Mouse (Mus musculus) hindbrain, embryonic 13.5 days (tissue): ENCODE data around the gene Nkx2-5. TPM values are rescaled to one million over a fixed set of nuclear protein-coding genes. Genes with fewer than 3 reads are reported as not detected.

Experiments
- ATAC-seq: fragments of 200-750 bp; cut with Nextera tagmentation; 2 replicates; pipeline ENCODE4 v1.8.0; 2017; ENCODE audit warnings: moderate TSS enrichment; ENCODE audit not compliant: low FRiP score
- H3K27ac ChIP-seq: fragments of 300-500 bp; sonication (generic); 2 replicates; pipeline ENCODE4 v1.5.1; 2015; ENCODE audit warnings: inconsistent platforms, mild to moderate bottlenecking, moderate library complexity
- H3K27me3 ChIP-seq: fragments of 300-500 bp; sonication (generic); 2 replicates; pipeline ENCODE4 v1.6.1; 2015; ENCODE audit warnings: mild to moderate bottlenecking, inconsistent platforms
- H3K36me3 ChIP-seq: fragments of 300-500 bp; sonication (generic); 2 replicates; pipeline ENCODE4 v1.6.1; 2015; ENCODE audit warnings: mild to moderate bottlenecking, inconsistent platforms
- H3K4me1 ChIP-seq: fragments of 300-500 bp; sonication (generic); replicated peaks from 2 replicates; pipeline ENCODE4 v1.6.1; 2015; ENCODE audit warnings: inconsistent platforms
- H3K4me2 ChIP-seq: fragments of 300-500 bp; sonication (generic); 2 replicates; pipeline ENCODE4 v1.6.1; 2015; ENCODE audit warnings: inconsistent platforms, mild to moderate bottlenecking, moderate library complexity
- H3K4me3 ChIP-seq: fragments of 300-500 bp; sonication (generic); 2 replicates; pipeline ENCODE4 v1.5.1; 2015; ENCODE audit warnings: mild to moderate bottlenecking, inconsistent platforms
- H3K9ac ChIP-seq: fragments of 300-500 bp; sonication (generic); 2 replicates; pipeline ENCODE4 v1.6.1; 2015; ENCODE audit warnings: mild to moderate bottlenecking, inconsistent platforms
- H3K9me3 ChIP-seq: fragments of 300-500 bp; sonication (generic); 2 replicates; pipeline ENCODE4 v1.6.1; 2016; ENCODE audit warnings: inconsistent platforms
- WGBS: fragments of 180-500 bp; shearing (Covaris S2); methylation state at CpG from one replicate; pipeline ENCODE4 v1.1.7; 2015; 5-methylcytosine and 5-hydroxymethylcytosine counted together
- polyA plus RNA-seq: library from polyadenylated mRNA; unstranded; fragments of >200 nt; fragmentation: Nextera tagmentation; extraction: Ambion mirVana; gene quantifications from 2 replicates; pipeline ENCODE4 v1.2.1, GENCODE M21; 2015

The Nkx2-5 gene
- polyA plus RNA-seq, 1 experiment from 2014 or later, result 0.39 TPM

- Histone ChIP-seq H3K4me1 (no peaks in the 10 kb centered on the region), H3K9ac (no peak overlapping the region), H3K4me3 (no peak overlapping the region), H3K4me2 (no peak overlapping the region), H3K27me3 (0 out of 2 replicates have a peak, but pooled peaks cover 15% of the 10 kb centered on the region), H3K9me3 (peaks cover under 1% of the 10 kb centered on the region; the same call in 1 of the 2 replicates), H3K36me3 (no peaks in the 10 kb centered on the region), H3K27ac (no peak overlapping the region)
- 77% methylated on average over 8 of the region's 8 CpGs for WGBS
- no peak for ATAC-seq
Observed at GRCm38 (mm10) chr17:26873502-26873901, 28.7 kb upstream of the Nkx2-5 start.

GRCm38 (mm10) chr17:26872870-26873269, 28.1 kb upstream of the Nkx2-5 start:
- Histone ChIP-seq H3K36me3 (no peaks in the 10 kb centered on the region), H3K9ac (no peak overlapping the region), H3K4me1 (no peaks in the 10 kb centered on the region), H3K4me2 (no peak overlapping the region), H3K9me3 (no peaks in the 10 kb centered on the region), H3K4me3 (no peak overlapping the region), H3K27me3 (0 out of 2 replicates have a peak, but pooled peaks cover 15% of the 10 kb centered on the region), H3K27ac (no peak overlapping the region)
- WGBS, result 81% methylated on average over 3 of the region's 3 CpGs
- no peak for ATAC-seq

GRCm38 (mm10) chr17:26868756-26869155, 23.9 kb upstream of the Nkx2-5 start:
- WGBS, result 42% methylated on average over 5 of the region's 5 CpGs
- no peak overlapping the region for H3K4me3 ChIP-seq
- no peaks in the 10 kb centered on the region for H3K36me3 ChIP-seq
- no peak overlapping the region for H3K27ac ChIP-seq
- H3K27me3 ChIP-seq, result 0 out of 2 replicates have a peak, but pooled peaks cover 21% of the 10 kb centered on the region
- no peak for ATAC-seq
- H3K4me2 ChIP-seq, result no peak overlapping the region
- no peaks in the 10 kb centered on the region for H3K4me1 ChIP-seq
- H3K9me3 ChIP-seq, result no peaks in the 10 kb centered on the region
- no peak overlapping the region for H3K9ac ChIP-seq

GRCm38 (mm10) chr17:26865156-26865555, 20.3 kb upstream of the Nkx2-5 start:
- Histone ChIP-seq H3K27ac (no peak overlapping the region), H3K9me3 (peaks cover 4% of the 10 kb centered on the region; the same call in 1 of the 2 replicates), H3K9ac (no peak overlapping the region), H3K4me1 (no peaks in the 10 kb centered on the region), H3K36me3 (no peaks in the 10 kb centered on the region), H3K4me3 (no peak overlapping the region), H3K4me2 (no peak overlapping the region), H3K27me3 (peaks cover 41% of the 10 kb centered on the region)
- 64% methylated on average over 6 of the region's 6 CpGs for WGBS
- no peak for ATAC-seq

GRCm38 (mm10) chr17:26864343-26864742, 19.5 kb upstream of the Nkx2-5 start:
- peaks cover 4% of the 10 kb centered on the region; the same call in 1 of the 2 replicates for H3K9me3 ChIP-seq
- 67% methylated on average over 5 of the region's 5 CpGs for WGBS
- no peaks in the 10 kb centered on the region for H3K4me1 ChIP-seq
- no peak overlapping the region for H3K4me3 ChIP-seq
- H3K36me3 ChIP-seq, result no peaks in the 10 kb centered on the region
- ATAC-seq, result no peak
- H3K27ac ChIP-seq, result no peak overlapping the region
- H3K9ac ChIP-seq, result no peak overlapping the region
- H3K4me2 ChIP-seq, result no peak overlapping the region
- peaks cover 46% of the 10 kb centered on the region for H3K27me3 ChIP-seq

- Histone ChIP-seq H3K4me1 (no peaks in the 10 kb centered on the region), H3K9ac (no peak overlapping the region), H3K9me3 (peaks cover 4% of the 10 kb centered on the region; the same call in 1 of the 2 replicates), H3K27me3 (peaks cover 68% of the 10 kb centered on the region), H3K4me2 (no peak overlapping the region), H3K27ac (no peak overlapping the region), H3K36me3 (no peaks in the 10 kb centered on the region), H3K4me3 (no peak overlapping the region)
- no peak for ATAC-seq
- WGBS, result 68% methylated on average over 4 of the region's 4 CpGs
Observed at GRCm38 (mm10) chr17:26861793-26862192, 17.0 kb upstream of the Nkx2-5 start.

DNA sequence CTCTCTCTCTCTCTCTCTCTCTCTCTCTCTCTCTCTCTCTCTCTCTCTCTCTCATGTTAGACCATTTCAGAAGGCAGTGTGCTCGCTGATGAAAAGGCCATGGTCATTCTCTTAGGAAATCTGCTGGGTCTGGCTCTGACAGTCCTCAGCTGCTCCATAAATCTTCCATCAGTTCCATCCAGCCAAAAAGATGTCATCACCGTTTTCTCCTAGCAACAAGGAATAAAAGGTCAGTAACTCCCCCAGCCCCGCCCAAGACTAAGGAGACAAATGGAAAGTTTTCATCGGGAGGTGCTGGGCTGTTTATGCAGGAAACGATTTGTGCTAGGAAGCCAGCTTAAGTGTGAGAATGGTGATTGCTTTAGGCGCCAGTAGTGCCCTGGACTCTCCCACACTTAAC, 16.6 kb upstream of the Nkx2-5 start:
- no peaks in the 10 kb centered on the region for H3K4me1 ChIP-seq
- no peaks in the 10 kb centered on the region for H3K36me3 ChIP-seq
- no peak overlapping the region for H3K27ac ChIP-seq
- WGBS, result 19% methylated on average over 6 of the region's 6 CpGs
- no peak overlapping the region for H3K9ac ChIP-seq
- no peak overlapping the region for H3K4me3 ChIP-seq
- H3K9me3 ChIP-seq, result peaks cover 4% of the 10 kb centered on the region; the same call in 1 of the 2 replicates
- peaks cover 72% of the 10 kb centered on the region for H3K27me3 ChIP-seq
- H3K4me2 ChIP-seq, result no peak overlapping the region
- ATAC-seq, result no peak

DNA sequence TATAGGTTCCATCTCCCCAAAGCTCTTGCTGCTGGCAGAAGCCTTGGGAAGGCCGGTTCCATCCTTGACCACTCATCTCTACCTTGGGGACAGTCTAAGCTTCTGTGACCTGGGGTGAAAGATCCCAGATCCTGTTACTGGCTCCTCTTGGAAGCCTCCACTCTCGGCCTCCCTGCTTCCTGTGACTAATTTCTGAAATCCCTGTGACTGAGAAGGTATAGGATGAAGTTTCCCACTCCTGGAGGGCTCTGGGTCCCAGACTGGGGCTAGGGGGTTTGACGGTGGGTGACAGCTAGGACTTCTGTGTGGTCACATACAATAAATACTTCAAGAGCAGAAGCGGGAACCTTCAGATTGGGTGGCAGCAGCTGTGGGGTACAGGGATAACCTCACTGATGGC, 16.1 kb upstream of the Nkx2-5 start:
- Histone ChIP-seq H3K9ac (no peak overlapping the region), H3K4me1 (no peaks in the 10 kb centered on the region)
- WGBS, result 60% methylated on average over 4 of the region's 4 CpGs

DNA sequence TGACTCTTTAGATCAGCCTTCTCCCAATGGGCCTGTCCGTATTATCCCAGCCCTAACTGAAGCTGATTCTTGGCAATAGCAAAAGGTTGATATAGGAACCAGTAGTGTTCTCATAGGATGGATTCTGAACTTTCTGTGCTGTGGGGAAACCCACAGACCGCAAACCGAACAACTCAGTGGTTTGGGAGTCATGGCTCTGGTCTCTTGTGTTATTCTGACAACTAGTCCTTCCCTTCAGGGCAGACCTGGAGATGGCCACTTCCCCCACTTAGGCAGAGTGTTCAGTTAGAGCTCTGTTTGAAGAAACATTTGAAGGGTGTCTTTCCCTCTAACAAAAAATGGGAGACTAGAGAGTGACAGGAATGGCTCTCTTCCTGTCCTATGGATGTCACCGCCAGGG, 7.5 kb upstream of the Nkx2-5 start:
- ATAC-seq, result no peak
- Histone ChIP-seq H3K27ac (no peak overlapping the region), H3K9ac (no peak overlapping the region), H3K4me2 (no peak overlapping the region), H3K27me3 (peaks cover 93% of the 10 kb centered on the region), H3K9me3 (no peaks in the 10 kb centered on the region), H3K4me1 (peaks cover 11% of the 10 kb centered on the region), H3K36me3 (no peaks in the 10 kb centered on the region), H3K4me3 (no peak overlapping the region)
- WGBS, result 4% methylated on average over 4 of the region's 4 CpGs

More for the DNA sequence above, 16.1 kb upstream of the Nkx2-5 start:
- Histone ChIP-seq H3K36me3 (no peaks in the 10 kb centered on the region), H3K27me3 (peaks cover 77% of the 10 kb centered on the region), H3K27ac (no peak overlapping the region), H3K4me2 (no peak overlapping the region), H3K4me3 (no peak overlapping the region), H3K9me3 (peaks cover 4% of the 10 kb centered on the region; the same call in 1 of the 2 replicates)
- ATAC-seq, result no peak

GRCm38 (mm10) chr17:26851136-26851460, 6.3 kb upstream of the Nkx2-5 start:
- Histone ChIP-seq H3K4me1 (peaks cover 11% of the 10 kb centered on the region), H3K27me3 (peaks cover 91% of the 10 kb centered on the region), H3K27ac (no peak overlapping the region), H3K36me3 (no peaks in the 10 kb centered on the region), H3K4me2 (no peak overlapping the region), H3K9ac (no peak overlapping the region), H3K9me3 (no peaks in the 10 kb centered on the region), H3K4me3 (no peak overlapping the region)
- WGBS, result 3% methylated on average over 8 of the region's 8 CpGs
- ATAC-seq, result no peak

GRCm38 (mm10) chr17:26850358-26851135, 5.7 kb upstream of the Nkx2-5 start:
- H3K9ac ChIP-seq, result no peak overlapping the region
- H3K27ac ChIP-seq, result no peak overlapping the region
- H3K9me3 ChIP-seq, result no peaks in the 10 kb centered on the region
- under 1% methylated on average over 48 of the region's 48 CpGs for WGBS
- H3K4me1 ChIP-seq, result peaks cover 11% of the 10 kb centered on the region
- no peaks in the 10 kb centered on the region for H3K36me3 ChIP-seq
- H3K4me3 ChIP-seq, result no peak overlapping the region
- ATAC-seq, result no peak
- no peak overlapping the region for H3K4me2 ChIP-seq
- H3K27me3 ChIP-seq, result peaks cover 91% of the 10 kb centered on the region

- Histone ChIP-seq H3K4me3 (peak overlapping the region; percentile 14; the same call in 1 of the 2 replicates), H3K27ac (no peak overlapping the region), H3K9ac (no peak overlapping the region), H3K27me3 (peaks cover 92% of the 10 kb centered on the region), H3K36me3 (no peaks in the 10 kb centered on the region), H3K4me1 (peaks cover 11% of the 10 kb centered on the region), H3K4me2 (no peak overlapping the region; the same call in 1 of the 2 replicates), H3K9me3 (no peaks in the 10 kb centered on the region)
- ATAC-seq, result no peak
- under 1% methylated on average over 44 of the region's 44 CpGs for WGBS
Observed at GRCm38 (mm10) chr17:26849746-26850357, 5.0 kb upstream of the Nkx2-5 start.
